Mouse (Mus musculus) C2C12 (cell line): ENCODE results near the gene Saxo1. TPM values are rescaled to one million over a fixed set of nuclear protein-coding genes. Genes with fewer than 3 reads are reported as not detected.

Source experiments
- H3K27me3 ChIP-seq: one replicate; pipeline ENCODE4 v1.6.1; 2011; ENCODE audit not compliant: control insufficient read depth, insufficient read depth, insufficient read length
- H3K36me3 ChIP-seq: one replicate; pipeline ENCODE4 v1.6.1; 2011; ENCODE audit not compliant: control insufficient read depth, insufficient read depth
- H3K4me3 ChIP-seq: one replicate; pipeline ENCODE4 v1.5.1; 2011; ENCODE audit warnings: mild to moderate bottlenecking, control low read depth; ENCODE audit not compliant: poor library complexity, insufficient read depth, severe bottlenecking
- H3K79me2 ChIP-seq: one replicate; pipeline ENCODE4 v1.6.1; 2011; ENCODE audit not compliant: control insufficient read depth, insufficient read depth
- H3K79me3 ChIP-seq: one replicate; pipeline ENCODE4 v1.6.1; 2011; ENCODE audit warnings: low read depth, control low read depth
- H3ac ChIP-seq: one replicate; pipeline ENCODE3; 2011; ENCODE audit warnings: low read depth; ENCODE audit not compliant: control insufficient read depth, insufficient read length
- CEBPB ChIP-seq: IDR thresholded peaks from one replicate; pipeline ENCODE4 v1.6.1; 2011; ENCODE audit warnings: low read depth, mild to moderate bottlenecking, control low read depth, moderate library complexity
- CTCF ChIP-seq: IDR thresholded peaks from one replicate; pipeline ENCODE4 v1.5.1; 2011; ENCODE audit not compliant: control insufficient read depth, insufficient read depth, insufficient read length
- FOSL1 ChIP-seq: IDR thresholded peaks from one replicate; pipeline ENCODE4 v1.8.0; 2011; ENCODE audit warnings: mild to moderate bottlenecking, low read length; ENCODE audit not compliant: poor library complexity, insufficient read depth, severe bottlenecking
- MAX ChIP-seq: IDR thresholded peaks from one replicate; pipeline ENCODE4 v1.6.1; 2011; ENCODE audit warnings: mild to moderate bottlenecking, control low read depth
- MYOD1 ChIP-seq: IDR thresholded peaks from one replicate; pipeline ENCODE4 v1.6.1; 2011; ENCODE audit warnings: low read depth; ENCODE audit not compliant: control insufficient read depth, insufficient read length
- MYOG ChIP-seq: IDR thresholded peaks from one replicate; pipeline ENCODE4 v1.6.1; 2011; ENCODE audit not compliant: control insufficient read depth, insufficient read length; ENCODE audit errors: extremely low read depth
- USF1 ChIP-seq: IDR thresholded peaks from one replicate; pipeline ENCODE4 v1.6.1; 2011; ENCODE audit warnings: low read depth, mild to moderate bottlenecking, control low read depth, moderate library complexity
- polyA plus RNA-seq: library from polyadenylated mRNA; unstranded; fragments of >200 nt; fragmentation: generic; extraction: Trizol; gene quantifications from one replicate; pipeline ENCODE4 v1.2.1, GENCODE M21; 2012; ENCODE audit warnings: missing spikeins

Saxo1 gene
- polyA plus RNA-seq, 1 experiment = not detected

DNA sequence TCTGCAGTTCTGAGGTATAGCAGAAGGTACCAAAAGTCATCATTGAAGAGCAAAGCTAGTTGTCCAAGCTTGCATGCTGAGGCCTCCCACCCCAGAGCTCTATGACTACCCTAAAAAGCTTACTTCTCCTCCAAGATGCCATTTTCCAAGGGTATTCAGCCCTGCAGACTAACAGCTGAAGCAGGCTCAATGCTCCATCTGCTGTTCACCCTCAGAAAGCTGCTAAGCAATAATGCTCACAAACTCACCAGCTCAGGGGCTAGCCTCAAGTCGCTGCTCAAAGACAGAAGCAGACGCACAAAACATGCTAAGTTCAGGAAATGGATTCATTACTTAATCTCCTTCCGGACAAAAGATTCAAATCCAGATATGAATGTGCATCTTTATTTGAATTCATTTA is 77.2 kb downstream of the Saxo1 start:
- Histone ChIP-seq H3K79me2 (no peaks in the 10 kb centered on the region), H3K79me3 (no peaks in the 10 kb centered on the region), H3ac (no peak overlapping the region), H3K36me3 (no peaks in the 10 kb centered on the region), H3K27me3 (no peaks in the 10 kb centered on the region), H3K4me3 (no peak overlapping the region)
- TF ChIP-seq CTCF = no peak
- no peak for TF ChIP-seq MYOD1

DNA sequence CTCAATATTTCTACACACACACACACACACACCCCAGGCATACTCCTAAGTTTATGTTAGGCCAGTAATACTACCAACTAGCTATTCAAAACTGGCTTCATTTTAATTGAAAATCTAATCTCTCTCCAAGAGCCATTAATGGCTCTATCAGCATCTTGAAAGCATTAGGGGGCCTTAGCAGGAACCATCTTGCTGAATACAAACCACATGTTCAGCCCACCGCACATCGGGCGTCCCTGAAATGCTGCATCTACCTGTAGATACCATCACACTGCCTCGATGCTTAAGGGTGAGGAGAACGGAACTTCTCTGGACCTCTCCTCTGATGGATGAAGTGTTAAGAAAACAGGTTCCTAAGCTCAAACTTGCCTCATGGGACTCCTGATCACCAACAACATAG is 93.3 kb downstream of the Saxo1 start:
- H3K79me2 ChIP-seq = no peaks in the 10 kb centered on the region
- H3K4me3 ChIP-seq = no peak overlapping the region
- H3K36me3 ChIP-seq = no peaks in the 10 kb centered on the region
- no peaks in the 10 kb centered on the region for H3K27me3 ChIP-seq
- no peak overlapping the region for H3ac ChIP-seq
- no peaks in the 10 kb centered on the region for H3K79me3 ChIP-seq
- TF ChIP-seq CEBPB (no peak), CTCF (no peak), USF1 (no peak), MYOD1 (no peak), FOSL1 (no peak), MYOG (no peak), MAX (no peak)

DNA sequence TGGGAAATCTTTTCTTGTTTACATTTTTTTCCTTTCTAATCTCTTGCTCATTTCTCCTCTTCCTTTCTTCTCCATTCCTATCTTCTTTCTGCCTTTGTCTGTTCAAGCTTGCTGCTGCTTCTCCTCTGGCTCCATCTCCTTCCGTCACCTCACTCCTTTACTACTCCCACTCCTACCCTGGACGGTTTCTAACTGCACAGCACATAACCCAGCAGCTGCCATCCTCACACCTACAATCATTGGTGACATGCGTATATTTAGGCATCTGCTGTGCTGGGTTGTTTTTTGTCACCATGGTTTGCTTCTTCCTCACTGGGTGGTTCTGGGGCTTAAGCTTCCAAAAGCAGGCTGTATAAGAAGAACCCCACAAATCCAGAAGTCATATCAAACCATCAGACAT is 107.7 kb downstream of the Saxo1 start:
- Histone ChIP-seq H3ac (no peak overlapping the region), H3K79me3 (no peaks in the 10 kb centered on the region), H3K36me3 (no peaks in the 10 kb centered on the region), H3K27me3 (no peaks in the 10 kb centered on the region), H3K4me3 (no peak overlapping the region), H3K79me2 (no peaks in the 10 kb centered on the region)
- TF ChIP-seq CTCF (no peak), USF1 (no peak), MAX (no peak), MYOG (no peak), CEBPB (no peak), FOSL1 (no peak), MYOD1 (no peak)

DNA sequence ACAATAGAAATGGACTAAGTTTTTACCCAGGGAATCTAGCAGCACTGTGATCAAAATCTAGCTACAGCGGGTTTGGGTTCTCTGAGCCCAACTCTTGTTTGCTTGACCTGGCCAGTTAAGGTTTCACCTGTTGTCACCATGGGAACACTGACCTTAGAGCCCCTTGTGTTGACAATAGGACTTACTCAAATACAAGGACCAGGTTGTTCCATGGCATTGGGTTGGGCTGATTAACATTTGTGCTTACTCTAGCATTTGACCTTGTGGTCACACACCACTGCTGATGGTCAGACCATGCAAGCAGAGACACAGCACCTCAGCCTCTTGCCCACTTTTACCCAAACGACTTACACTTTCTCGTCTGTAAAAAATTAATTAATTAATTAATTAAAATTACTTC is 121.8 kb downstream of the Saxo1 start:
- TF ChIP-seq USF1 (no peak), MAX (no peak), MYOG (no peak), FOSL1 (no peak), CEBPB (no peak), CTCF (no peak), MYOD1 (no peak)
- Histone ChIP-seq H3ac (no peak overlapping the region), H3K27me3 (no peaks in the 10 kb centered on the region), H3K4me3 (no peak overlapping the region), H3K79me3 (no peaks in the 10 kb centered on the region), H3K79me2 (no peaks in the 10 kb centered on the region), H3K36me3 (no peaks in the 10 kb centered on the region)

DNA sequence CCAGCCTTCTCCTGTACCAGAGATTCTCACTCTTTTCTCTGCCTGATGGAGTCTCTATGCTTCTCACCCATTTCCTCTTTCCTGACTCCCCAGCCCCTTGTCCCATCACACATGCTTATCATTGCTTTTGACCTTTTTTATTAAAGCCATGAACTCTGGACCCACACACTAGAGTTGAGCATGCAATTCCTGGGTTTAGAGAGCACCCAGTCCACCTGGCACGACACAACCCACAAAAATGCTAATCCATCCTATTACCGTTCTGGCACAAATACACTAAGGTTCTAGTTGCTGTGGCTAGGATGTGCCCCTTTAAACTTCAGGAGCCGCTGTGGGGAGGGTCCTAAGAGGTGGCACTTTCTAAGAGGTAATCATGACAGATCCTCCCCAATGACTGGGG is 122.5 kb downstream of the Saxo1 start:
- H3K27me3 ChIP-seq = no peaks in the 10 kb centered on the region
- H3K4me3 ChIP-seq = no peak overlapping the region
- no peak for TF ChIP-seq MYOG
- no peak for TF ChIP-seq USF1
- TF ChIP-seq MAX = no peak
- no peak for TF ChIP-seq MYOD1
- no peak for TF ChIP-seq FOSL1
- TF ChIP-seq CEBPB = no peak
- TF ChIP-seq CTCF = no peak
- no peaks in the 10 kb centered on the region for H3K79me3 ChIP-seq
- H3ac ChIP-seq = no peak overlapping the region
- no peaks in the 10 kb centered on the region for H3K79me2 ChIP-seq
- no peaks in the 10 kb centered on the region for H3K36me3 ChIP-seq

DNA sequence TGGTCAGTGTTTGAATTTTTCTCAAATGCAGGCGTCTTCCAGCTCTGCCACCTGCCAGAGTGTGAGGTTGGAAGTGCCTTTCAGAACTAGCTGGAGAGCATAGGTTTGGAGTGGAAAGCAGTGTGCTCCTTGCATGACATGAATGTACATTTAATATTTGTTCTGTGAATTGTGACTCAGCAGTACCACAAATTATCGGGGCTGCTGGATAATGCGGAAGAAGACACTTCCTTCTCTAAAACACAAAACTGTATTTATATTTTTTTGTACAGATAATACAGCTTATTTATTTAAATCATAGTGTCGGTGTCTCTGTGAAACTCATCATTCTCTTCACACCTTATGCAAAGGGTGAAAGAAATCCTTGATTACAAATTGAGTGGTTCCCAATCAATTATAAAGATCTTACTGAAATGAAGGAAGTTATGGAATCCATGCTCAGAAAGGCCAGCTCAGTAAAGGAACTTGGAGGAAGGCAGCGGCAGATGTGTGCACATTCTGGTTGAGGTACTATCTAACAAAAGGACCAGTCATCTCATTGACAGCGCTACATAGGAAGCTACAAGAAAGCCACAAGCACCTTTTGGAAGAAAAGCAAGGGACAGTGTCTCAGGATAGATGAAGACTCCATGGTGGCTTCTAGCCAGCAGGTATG is 129.9 kb downstream of the Saxo1 start:
- Histone ChIP-seq H3K4me3 (no peak overlapping the region), H3ac (no peak overlapping the region), H3K36me3 (no peaks in the 10 kb centered on the region), H3K27me3 (no peaks in the 10 kb centered on the region), H3K79me3 (no peaks in the 10 kb centered on the region), H3K79me2 (no peaks in the 10 kb centered on the region)
- TF ChIP-seq MYOD1 (no peak), USF1 (no peak)
